8 mouse cellular contexts compared by ENCODE assay signal in the genomic region with DNA sequence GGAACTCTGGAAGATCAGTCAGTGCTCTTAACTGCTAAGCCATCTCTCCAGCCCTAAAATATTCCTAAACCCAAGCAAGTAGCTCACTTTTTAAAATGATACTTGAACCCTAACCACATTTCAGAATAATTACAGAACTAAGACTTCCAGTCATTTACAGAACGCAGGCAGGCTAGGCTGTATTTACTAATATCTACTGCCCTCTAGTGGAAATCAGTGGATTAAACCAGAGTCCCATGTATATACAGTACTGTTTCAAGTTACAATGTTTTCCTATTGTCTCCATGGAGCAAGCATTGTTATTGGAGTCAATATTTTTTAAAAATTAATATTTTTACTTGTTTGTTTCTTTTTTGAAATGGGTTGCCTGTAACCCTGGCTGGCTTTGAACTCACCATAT. TPM values are rescaled to one million over a fixed set of nuclear protein-coding genes. Genes with fewer than 3 reads are reported as not detected.
DNase-seq lines count a peak whose midpoint lies in the region; ATAC-seq lines count a peak whose summit lies in the region.

No protein-coding gene starts in this region.

- peak; percentile 8 to 54 for DNase-seq in left cerebral cortex, postnatal 14 days (ENCODE audit: low spot score in 2 of 2)
- DNase-seq in left cerebral cortex, adult 8-10 months (ENCODE audit: low spot score in 2 of 2), result no peak
- DNase-seq in NIH3T3 (ENCODE audit: low read depth), result peak; percentile 71
- no peak for DNase-seq in thymus, adult 18-20 months
- no peak for DNase-seq in right cerebral cortex, postnatal 4 days
- DNase-seq in frontal cortex, postnatal 14 days (ENCODE audit: low spot score in 2 of 2), result no peak

- intact Hi-C loops in left cerebral cortex, postnatal 14 days (cut with DNase I), result no loop called here

- ATAC-seq in erythroid progenitor cell, adult 5-6 weeks (replicated peaks; ENCODE audit: low FRiP score, poor library complexity, severe bottlenecking), result 0 out of 2 replicates have a peak, but pooled peaks have one; percentile 61
- ATAC-seq in megakaryocyte-erythroid progenitor cell, adult 5-6 weeks (replicated peaks; ENCODE audit: low FRiP score, low TSS enrichment, poor library complexity, severe bottlenecking), result peak; percentile 81

RNA-seq across cellular contexts. Expression of gene Spink2, which starts 17.7 kb away (rescaled TPM):
- total RNA-seq in left cerebral cortex, postnatal 14 days (2021), result not detected
- not detected for total RNA-seq in left cerebral cortex, adult 8-10 months (2022)
- total RNA-seq in erythroid progenitor cell, adult 5-6 weeks (2015; ENCODE audit: low replicate concordance), result not detected in 2 replicates
- not detected in 2 replicates for total RNA-seq in erythroid progenitor cell, adult 5-6 weeks (2017; ENCODE audit: low replicate concordance)
- total RNA-seq in megakaryocyte-erythroid progenitor cell, adult 5-6 weeks (2014; fragmentation: Nextera tagmentation), result not detected in 2 replicates
- not detected in 2 replicates for total RNA-seq in megakaryocyte-erythroid progenitor cell, adult 5-6 weeks (2017)

RNA-seq across cellular contexts. Expression of gene Rest, which starts 36.3 kb away (rescaled TPM):
- 1 to 10 TPM; 4.2 TPM for total RNA-seq in left cerebral cortex, postnatal 14 days (2021)
- total RNA-seq in left cerebral cortex, adult 8-10 months (2022), result 1 to 10 TPM; 3.9 to 4.9 (median 4.2) TPM
- total RNA-seq in erythroid progenitor cell, adult 5-6 weeks (2015; ENCODE audit: low replicate concordance), result 7.2 and 8.8 TPM in 2 replicates
- 11.2 and 13.4 TPM in 2 replicates for total RNA-seq in erythroid progenitor cell, adult 5-6 weeks (2017; ENCODE audit: low replicate concordance)
- total RNA-seq in megakaryocyte-erythroid progenitor cell, adult 5-6 weeks (2014; fragmentation: Nextera tagmentation), result 19.0 and 24.9 TPM in 2 replicates
- 39.5 and 44.0 TPM in 2 replicates for total RNA-seq in megakaryocyte-erythroid progenitor cell, adult 5-6 weeks (2017)

Comparison
In these comparisons a context has a peak if more than half of its experiments do, and no peak if none do; other contexts are left out.
1. DNase-seq: peak in left cerebral cortex, postnatal 14 days (2 of 2) and NIH3T3 (single experiment); none in left cerebral cortex, adult 8-10 months (0 of 2), thymus, adult 18-20 months (0 of 2), right cerebral cortex, postnatal 4 days (single experiment) and frontal cortex, postnatal 14 days (0 of 2).